Mouse (Mus musculus): ENCODE data around the gene Kcnd2. TPM values are rescaled to one million over a fixed set of nuclear protein-coding genes. Genes with fewer than 3 reads are reported as not detected.

Kcnd2 gene
- 4.2 and 4.3 TPM in 2 replicates for polyA plus RNA-seq (2016; fragmentation: Nextera tagmentation; extraction: Ambion mirVana)

GRCm38 (mm10) chr6:21215491-21216191, at the start of gene Kcnd2:
Gene Kcnd2 (plus strand): TSS chr6:21215503.
- no peaks in the 10 kb centered on the region for H3K27me3 ChIP-seq
- peak within 1 kb of the TSS; percentile 59; the same call in 1 of the 2 replicates for H3K27ac ChIP-seq
- peak; percentile 72 for ATAC-seq (ENCODE audit: low FRiP score)

DNA sequence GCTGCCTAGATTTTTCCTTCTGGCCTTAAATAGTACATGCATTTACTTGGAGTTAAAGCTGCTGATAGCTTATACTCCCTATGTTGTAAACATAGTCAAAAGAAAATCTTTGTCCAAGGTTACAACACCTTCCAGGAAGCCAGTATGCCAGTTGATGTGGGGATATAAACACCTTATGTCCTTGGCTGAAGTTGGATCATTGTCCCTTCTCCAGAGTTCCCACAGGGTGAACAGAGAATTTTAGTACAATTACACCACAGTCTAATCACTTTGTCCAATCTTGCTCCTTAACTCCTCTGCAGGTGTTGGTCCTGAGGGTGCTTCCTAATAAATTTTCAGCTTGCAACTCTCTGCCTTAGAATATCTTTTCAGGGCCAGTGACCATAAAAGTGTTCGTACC, 48.7 kb upstream of the Kcnd2 start:
- Histone ChIP-seq H3K4me2 (no peak overlapping the region), H3K9ac (no peak overlapping the region), H3K4me3 (replicated peaks) (no peak overlapping the region), H3K4me1 (no peaks in the 10 kb centered on the region), H3K9me3 (no peaks in the 10 kb centered on the region), H3K36me3 (replicated peaks) (no peaks in the 10 kb centered on the region), H3K27me3 (no peaks in the 10 kb centered on the region), H3K27ac (no peak overlapping the region)
- WGBS: 88% methylated on average over 1 of the region's 1 CpGs
- ATAC-seq (ENCODE audit: low FRiP score): no peak

More at GRCm38 (mm10) chr6:21215491-21216191, at the start of gene Kcnd2:
- H3K9ac ChIP-seq: peak within 1 kb of the TSS; percentile 89
- no peaks in the 10 kb centered on the region for H3K9me3 ChIP-seq
- H3K36me3 ChIP-seq (replicated peaks): no peaks in the 10 kb centered on the region
- peak within 1 kb of the TSS; percentile 83 for H3K4me2 ChIP-seq
- H3K4me3 ChIP-seq (replicated peaks): peak within 1 kb of the TSS; percentile 74
- WGBS: 10% methylated on average over 34 of the region's 34 CpGs
- H3K4me1 ChIP-seq: no peaks in the 10 kb centered on the region

GRCm38 (mm10) chr6:21195341-21195740, 20.0 kb upstream of the Kcnd2 start:
- Histone ChIP-seq H3K9me3 (no peaks in the 10 kb centered on the region; the same call in none of the 2 replicates), H3K36me3 (replicated peaks) (no peaks in the 10 kb centered on the region), H3K9ac (no peak overlapping the region), H3K4me2 (no peak overlapping the region), H3K4me1 (no peaks in the 10 kb centered on the region), H3K4me3 (replicated peaks) (no peak overlapping the region), H3K27ac (no peak overlapping the region), H3K27me3 (no peaks in the 10 kb centered on the region)
- no peak for ATAC-seq (ENCODE audit: low FRiP score)
- WGBS: 75% methylated on average over 2 of the region's 2 CpGs

- no peaks in the 10 kb centered on the region for H3K9me3 ChIP-seq
- peak overlapping the region; percentile 83 for H3K4me2 ChIP-seq
- H3K4me3 ChIP-seq (replicated peaks): peak overlapping the region; percentile 74
- H3K4me1 ChIP-seq: no peaks in the 10 kb centered on the region
- peak overlapping the region; percentile 89 for H3K9ac ChIP-seq
- H3K27me3 ChIP-seq: no peaks in the 10 kb centered on the region
- H3K27ac ChIP-seq: peak overlapping the region; percentile 59; the same call in 1 of the 2 replicates
- H3K36me3 ChIP-seq (replicated peaks): no peaks in the 10 kb centered on the region
- WGBS: under 1% methylated on average over 29 of the region's 29 CpGs
- ATAC-seq (ENCODE audit: low FRiP score): peak; percentile 61
These were observed 1.2 kb upstream of the Kcnd2 start for GRCm38 (mm10) chr6:21213865-21214672.

DNA sequence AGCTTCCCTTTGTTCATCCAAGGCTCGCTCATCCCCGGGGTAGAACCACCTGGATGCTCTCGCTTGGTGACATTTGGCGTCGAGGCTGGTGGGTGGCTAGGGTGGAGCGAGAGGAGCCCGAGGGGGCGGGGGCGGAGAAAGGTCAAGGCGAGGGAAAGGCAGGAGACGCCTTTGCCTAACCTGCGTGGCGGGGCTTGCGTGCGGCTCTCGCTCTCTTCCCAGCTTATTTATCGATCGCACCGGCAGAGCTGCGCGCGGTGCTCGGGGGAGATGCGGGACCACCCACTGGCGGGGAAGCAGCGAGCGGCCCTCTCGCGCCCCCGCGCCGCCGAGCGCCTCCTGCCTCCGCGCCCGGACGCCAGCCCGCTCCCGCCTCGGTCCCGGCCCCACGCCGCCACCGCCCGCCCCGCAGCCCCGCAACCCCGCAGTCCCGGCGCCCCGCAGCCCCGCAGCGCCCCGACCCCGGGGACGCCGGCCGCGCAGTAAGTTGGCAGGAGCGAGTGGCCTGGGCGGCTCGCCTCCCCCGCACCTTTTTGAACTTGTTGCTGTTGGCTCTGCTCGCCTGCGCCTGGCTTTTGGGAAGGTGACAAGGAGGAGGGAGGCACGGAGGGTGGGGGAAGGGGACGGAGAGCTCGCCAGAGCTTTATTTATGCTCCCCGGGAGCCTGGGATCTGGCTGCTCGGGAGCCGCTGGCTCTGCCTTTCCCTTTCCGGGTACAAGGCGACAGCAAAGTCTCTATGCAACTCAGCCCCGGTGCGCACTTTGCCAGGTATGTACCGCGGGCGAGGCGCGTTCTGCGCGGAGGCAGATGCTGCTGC, 421 bp upstream of the Kcnd2 start:
- Histone ChIP-seq H3K4me1 (no peaks in the 10 kb centered on the region), H3K36me3 (replicated peaks) (no peaks in the 10 kb centered on the region), H3K27me3 (no peaks in the 10 kb centered on the region), H3K9me3 (no peaks in the 10 kb centered on the region), H3K9ac (peak overlapping the region; percentile 89), H3K4me3 (replicated peaks) (peak overlapping the region; percentile 74), H3K27ac (peak overlapping the region; percentile 59; the same call in 1 of the 2 replicates), H3K4me2 (peak overlapping the region; percentile 83)
- under 1% methylated on average over 52 of the region's 83 CpGs for WGBS
- peak; percentile 72 for ATAC-seq (ENCODE audit: low FRiP score)

- ATAC-seq (ENCODE audit: low FRiP score): no peak
- no peak overlapping the region for H3K27ac ChIP-seq
- H3K9me3 ChIP-seq: no peaks in the 10 kb centered on the region
- no peak overlapping the region for H3K9ac ChIP-seq
- H3K27me3 ChIP-seq: no peaks in the 10 kb centered on the region
- H3K4me1 ChIP-seq: no peaks in the 10 kb centered on the region
- H3K36me3 ChIP-seq (replicated peaks): no peaks in the 10 kb centered on the region
- H3K4me2 ChIP-seq: peak overlapping the region; percentile 83; the same call in 1 of the 2 replicates
- no peak overlapping the region for H3K4me3 ChIP-seq (replicated peaks)
- 93% methylated on average over 27 of the region's 27 CpGs for WGBS
These were observed 1.1 kb downstream of the Kcnd2 start for GRCm38 (mm10) chr6:21216206-21217020.

DNA sequence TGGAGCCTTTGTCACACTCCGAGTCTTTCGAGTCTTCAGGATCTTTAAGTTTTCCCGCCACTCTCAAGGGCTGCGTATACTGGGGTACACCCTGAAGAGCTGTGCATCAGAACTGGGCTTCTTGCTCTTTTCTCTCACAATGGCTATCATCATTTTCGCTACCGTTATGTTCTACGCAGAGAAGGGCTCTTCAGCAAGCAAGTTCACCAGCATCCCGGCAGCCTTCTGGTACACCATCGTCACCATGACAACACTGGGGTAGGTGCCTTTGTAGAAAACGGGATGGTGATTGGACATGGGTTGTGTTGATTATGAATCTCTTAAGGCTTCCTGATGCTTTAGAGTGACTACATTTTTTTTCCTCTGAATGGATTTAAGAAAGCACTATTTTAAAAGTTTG, 1.9 kb downstream of the Kcnd2 start:
- no peak overlapping the region for H3K27ac ChIP-seq
- H3K4me3 ChIP-seq (replicated peaks): no peak overlapping the region
- WGBS: 93% methylated on average over 10 of the region's 10 CpGs
- no peak for ATAC-seq (ENCODE audit: low FRiP score)
- H3K9ac ChIP-seq: no peak overlapping the region
- no peaks in the 10 kb centered on the region for H3K4me1 ChIP-seq
- no peaks in the 10 kb centered on the region for H3K27me3 ChIP-seq
- H3K36me3 ChIP-seq (replicated peaks): no peaks in the 10 kb centered on the region
- no peak overlapping the region for H3K4me2 ChIP-seq
- H3K9me3 ChIP-seq: no peaks in the 10 kb centered on the region

DNA sequence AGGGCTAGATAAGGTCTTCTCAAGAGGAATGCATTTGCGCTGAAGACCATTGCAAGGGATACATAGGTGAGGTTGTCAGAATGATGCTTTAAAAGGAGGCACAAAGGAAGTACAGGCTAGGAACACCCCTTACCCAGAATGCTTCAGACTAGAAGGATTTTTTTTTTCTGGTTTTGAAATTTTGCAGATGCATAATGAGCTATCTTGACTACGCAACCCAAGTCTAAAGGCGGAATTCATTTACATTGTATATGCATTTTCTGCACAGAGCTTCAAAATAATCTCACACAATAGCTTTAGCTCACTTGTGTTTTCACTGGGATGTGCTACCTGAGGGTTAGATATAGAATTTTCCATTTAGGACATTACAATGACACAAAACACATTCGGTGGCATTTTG, 10.8 kb downstream of the Kcnd2 start:
- Histone ChIP-seq H3K4me3 (replicated peaks) (no peak overlapping the region), H3K9ac (no peak overlapping the region), H3K4me2 (no peak overlapping the region), H3K27me3 (no peaks in the 10 kb centered on the region), H3K27ac (no peak overlapping the region), H3K9me3 (no peaks in the 10 kb centered on the region), H3K36me3 (replicated peaks) (no peaks in the 10 kb centered on the region), H3K4me1 (no peaks in the 10 kb centered on the region)
- 91% methylated on average over 4 of the region's 4 CpGs for WGBS
- ATAC-seq (ENCODE audit: low FRiP score): no peak

- Histone ChIP-seq H3K4me3 (replicated peaks) (no peak overlapping the region), H3K4me1 (no peaks in the 10 kb centered on the region), H3K9me3 (no peaks in the 10 kb centered on the region), H3K9ac (no peak overlapping the region), H3K4me2 (no peak overlapping the region), H3K36me3 (replicated peaks) (no peaks in the 10 kb centered on the region), H3K27me3 (no peaks in the 10 kb centered on the region), H3K27ac (no peak overlapping the region)
- 85% methylated on average over 5 of the region's 5 CpGs for WGBS
- ATAC-seq (ENCODE audit: low FRiP score): no peak
These were observed 43.7 kb downstream of the Kcnd2 start for GRCm38 (mm10) chr6:21259031-21259430.

DNA sequence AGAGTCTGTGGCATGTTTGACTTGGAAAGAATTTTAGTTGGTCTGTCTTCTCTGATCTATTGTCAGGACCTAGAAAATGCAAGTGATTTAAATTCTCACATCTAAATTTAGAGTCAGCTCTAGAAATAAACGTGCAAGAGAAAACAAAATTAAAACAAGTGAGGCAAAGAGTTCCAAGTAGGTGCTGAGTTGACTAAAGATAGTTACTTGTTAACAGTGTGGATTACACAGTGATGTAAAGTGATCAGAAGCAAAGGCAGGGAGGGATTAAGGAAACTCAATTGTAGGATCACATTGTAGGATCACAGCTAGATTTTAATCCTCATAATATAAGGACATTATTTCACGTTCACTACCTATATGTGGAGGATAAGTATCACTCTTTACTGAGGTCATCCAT, 52.6 kb downstream of the Kcnd2 start:
- Histone ChIP-seq H3K9me3 (no peaks in the 10 kb centered on the region), H3K9ac (no peak overlapping the region), H3K27me3 (no peaks in the 10 kb centered on the region), H3K4me3 (replicated peaks) (no peak overlapping the region), H3K4me1 (no peaks in the 10 kb centered on the region), H3K36me3 (replicated peaks) (no peaks in the 10 kb centered on the region), H3K27ac (no peak overlapping the region), H3K4me2 (no peak overlapping the region)
- no peak for ATAC-seq (ENCODE audit: low FRiP score)
- WGBS: 35% methylated on average over 2 of the region's 2 CpGs

GRCm38 (mm10) chr6:21277343-21277933, 62.1 kb downstream of the Kcnd2 start:
- Histone ChIP-seq H3K4me1 (peaks cover 6% of the 10 kb centered on the region), H3K4me2 (0 out of 2 replicates have a peak overlapping the region, but pooled peaks have one; percentile 13), H3K9me3 (no peaks in the 10 kb centered on the region), H3K9ac (no peak overlapping the region), H3K4me3 (replicated peaks) (no peak overlapping the region), H3K27ac (no peak overlapping the region), H3K36me3 (replicated peaks) (no peaks in the 10 kb centered on the region), H3K27me3 (no peaks in the 10 kb centered on the region)
- WGBS: 21% methylated on average over 6 of the region's 6 CpGs
- ATAC-seq (ENCODE audit: low FRiP score): peak; percentile 80
